ENCODE assay signal across 32 mouse cellular contexts in genomic region chr8:71437041-71437440, GRCm38 (mm10).
"Had no signal": no experiment of that assay in that cellular context is flagged by ENCODE, and none has a peak within 500 bp of the region (broad histone marks: within the 10 kb centered on the region; RNA-seq: fewer than 3 reads in every experiment).

No protein-coding gene starts in this region.

- H3K9ac ChIP-seq: limb, embryonic 12.5 days; limb, embryonic 13.5 days; limb, embryonic 15.5 days; liver, embryonic 12.5 days; liver, embryonic 13.5 days; liver, embryonic 14.5 days; liver, embryonic 15.5 days; liver, postnatal 0 days; lung, embryonic 14.5 days; lung, embryonic 15.5 days; midbrain, embryonic 12.5 days; midbrain, embryonic 13.5 days; midbrain, embryonic 15.5 days; neural tube, embryonic 12.5 days had no signal

- H3K4me3 ChIP-seq: limb, embryonic 10.5 days; limb, embryonic 12.5 days; limb, embryonic 13.5 days; limb, embryonic 15.5 days; liver, embryonic 12.5 days; liver, embryonic 13.5 days; liver, embryonic 15.5 days; lung, embryonic 15.5 days; megakaryocyte, embryonic 14.5 days; midbrain, embryonic 10.5 days; midbrain, embryonic 12.5 days; midbrain, embryonic 13.5 days; midbrain, embryonic 15.5 days; myocyte; neural tube, embryonic 12.5 days had no signal

- ATAC-seq: liver, embryonic 12.5 days; liver, postnatal 0 days; lung, postnatal 0 days; midbrain, embryonic 13.5 days; midbrain, embryonic 15.5 days; midbrain, embryonic 16.5 days had no signal

- H3K27ac ChIP-seq: limb, embryonic 10.5 days; limb, embryonic 12.5 days; limb, embryonic 13.5 days; limb, embryonic 15.5 days; liver, embryonic 12.5 days; liver, embryonic 13.5 days; liver, embryonic 14.5 days; liver, embryonic 15.5 days; lung, embryonic 15.5 days; macrophage; midbrain, embryonic 10.5 days; midbrain, embryonic 12.5 days; midbrain, embryonic 13.5 days; midbrain, embryonic 15.5 days; neural tube, embryonic 12.5 days had no signal

- H3K9me3 ChIP-seq: limb, embryonic 10.5 days; limb, embryonic 12.5 days; limb, embryonic 15.5 days; liver, embryonic 12.5 days; liver, embryonic 13.5 days; liver, embryonic 15.5 days; megakaryocyte, embryonic 14.5 days; midbrain, embryonic 12.5 days; midbrain, embryonic 13.5 days; midbrain, embryonic 15.5 days; neural tube, embryonic 12.5 days had no signal

- H3K4me2 ChIP-seq: limb, embryonic 12.5 days; limb, embryonic 13.5 days; limb, embryonic 15.5 days; liver, embryonic 11.5 days; liver, embryonic 12.5 days; liver, embryonic 13.5 days; liver, embryonic 15.5 days; lung, embryonic 14.5 days; lung, embryonic 15.5 days; midbrain, embryonic 11.5 days; midbrain, embryonic 12.5 days; midbrain, embryonic 13.5 days; midbrain, embryonic 15.5 days; neural tube, embryonic 12.5 days had no signal

- H3K4me1 ChIP-seq: liver, embryonic 12.5 days; liver, embryonic 13.5 days; liver, embryonic 15.5 days; lung, embryonic 15.5 days; midbrain, embryonic 12.5 days; midbrain, embryonic 13.5 days; midbrain, embryonic 15.5 days; neural tube, embryonic 12.5 days had no signal

- H3K36me3 ChIP-seq: limb, embryonic 10.5 days; limb, embryonic 12.5 days; limb, embryonic 13.5 days; limb, embryonic 15.5 days; liver, embryonic 12.5 days; liver, embryonic 13.5 days; liver, embryonic 15.5 days; lung, embryonic 15.5 days; midbrain, embryonic 10.5 days; midbrain, embryonic 12.5 days; midbrain, embryonic 13.5 days; midbrain, embryonic 15.5 days; neural tube, embryonic 12.5 days had no signal

- DNase-seq: left cerebral cortex, postnatal 4 days; liver; liver, embryonic 13.5 days; liver, postnatal 0 days; lung, adult 18-20 months; lung, adult 2 months; lung, embryonic 14.5 days; lung, postnatal 10 days; lung, postnatal 14 days; lung, postnatal 36 days; lung, postnatal 4 days; midbrain, embryonic 14.5 days had no signal
